Comparison of ENCODE assay signal across 10 mouse cellular contexts in genomic region chr11:96093361-96093760, GRCm38 (mm10). TPM values are rescaled to one million over a fixed set of nuclear protein-coding genes. Genes with fewer than 3 reads are reported as not detected.
DNase-seq lines count a peak whose midpoint lies in the region; ATAC-seq and TF ChIP-seq lines count a peak whose summit lies in the region.
"Had no signal": no experiment of that assay in that cellular context is flagged by ENCODE, and none has a peak within 500 bp of the region (broad histone marks: within the 10 kb centered on the region; RNA-seq: fewer than 3 reads in every experiment).

No protein-coding gene starts in this region.

- WGBS in heart, adult 2 months: 13% methylated on average over 3 of the region's 3 CpGs
- WGBS in hindbrain, postnatal 0 days: 7% methylated on average over 3 of the region's 3 CpGs
- 6% methylated on average over 3 of the region's 3 CpGs for WGBS in lung, postnatal 0 days

- TF ChIP-seq CTCF in heart, adult 2 months (IDR thresholded peaks at IDR 0.05): peak; percentile 90
- TF ChIP-seq CTCF in hindbrain, postnatal 0 days (IDR thresholded peaks at IDR 0.05; ENCODE audit: low read depth): peak; percentile 89
- peak; percentile 97 for TF ChIP-seq CTCF in lung, postnatal 0 days (IDR thresholded peaks at IDR 0.05)

- peaks cover 2% of the 10 kb centered on the region for H3K4me1 ChIP-seq in heart, adult 2 months (ENCODE audit: control insufficient read depth, insufficient read depth, low read length)
- no peaks in the 10 kb centered on the region for H3K4me1 ChIP-seq in hindbrain, postnatal 0 days (ENCODE audit: insufficient read depth, low read length)
- no peaks in the 10 kb centered on the region for H3K4me1 ChIP-seq in lung, postnatal 0 days (ENCODE audit: insufficient read depth, low read depth, low read length)
- H3K4me1 ChIP-seq: embryonic facial prominence, embryonic 13.5 days; liver, embryonic 15.5 days had no signal

- no peaks in the 10 kb centered on the region for H3K27me3 ChIP-seq in heart, adult 2 months (ENCODE audit: control insufficient read depth, insufficient read depth, low read length)
- H3K27me3 ChIP-seq in hindbrain, postnatal 0 days (ENCODE audit: insufficient read depth, low read length): no peaks in the 10 kb centered on the region
- H3K27me3 ChIP-seq in lung, postnatal 0 days (replicated peaks; ENCODE audit: insufficient read depth, low read length): no peaks in the 10 kb centered on the region

- H3K27ac ChIP-seq in heart, adult 2 months: peak overlapping the region; percentile 63
- no peak overlapping the region for H3K27ac ChIP-seq in hindbrain, postnatal 0 days
- no peak overlapping the region for H3K27ac ChIP-seq in lung, postnatal 0 days (ENCODE audit: low read length)
- H3K27ac ChIP-seq: embryonic facial prominence, embryonic 13.5 days; liver, embryonic 15.5 days had no signal

- H3K36me3 ChIP-seq in heart, adult 2 months (ENCODE audit: control insufficient read depth, insufficient read depth, low read length): no peaks in the 10 kb centered on the region
- no peaks in the 10 kb centered on the region for H3K36me3 ChIP-seq in hindbrain, postnatal 0 days (ENCODE audit: insufficient read depth, low read length)
- H3K36me3 ChIP-seq in lung, postnatal 0 days (ENCODE audit: insufficient read depth, low read length): no peaks in the 10 kb centered on the region
- H3K36me3 ChIP-seq: embryonic facial prominence, embryonic 13.5 days; liver, embryonic 15.5 days had no signal

- H3K4me2 ChIP-seq in hindbrain, postnatal 0 days (ENCODE audit: low read depth, low read length): no peak overlapping the region
- H3K4me2 ChIP-seq in lung, postnatal 0 days (replicated peaks; ENCODE audit: low read depth, low read length): no peak overlapping the region
- H3K4me2 ChIP-seq: embryonic facial prominence, embryonic 13.5 days; liver, embryonic 15.5 days had no signal

- intact Hi-C loops in heart, adult 2 months (cut with DNase I): loop anchor here (1.0 to 5.0 kb wide), 3 partner anchors 34 to 216 kb away; no protein-coding TSS in a partner anchor

- H3K79me2 ChIP-seq in heart, adult 2 months (replicated peaks; ENCODE audit: control insufficient read depth, insufficient read depth, low read length): no peaks in the 10 kb centered on the region

- H3K9me3 ChIP-seq in hindbrain, postnatal 0 days (ENCODE audit: low read length): no peaks in the 10 kb centered on the region
- no peaks in the 10 kb centered on the region for H3K9me3 ChIP-seq in lung, postnatal 0 days (ENCODE audit: low read length)
- H3K9me3 ChIP-seq: embryonic facial prominence, embryonic 13.5 days; liver, embryonic 15.5 days had no signal

- DNase-seq in heart, adult 2 months: peak; percentile 33 to 51
- DNase-seq in heart, adult 11 months: no peak
- DNase-seq in 3T3-L1 (ENCODE audit: low read depth, low spot score) (peak; percentile 77), MN1 (ENCODE audit: low spot score) (peak; percentile 41)
- DNase-seq in embryo, embryonic 11.5 days (ENCODE audit: low read depth, low spot score): peak; percentile 44
- DNase-seq in hindbrain, postnatal 0 days (ENCODE audit: low spot score): peak; percentile 43
- peak; percentile 68 for DNase-seq in lung, postnatal 0 days (ENCODE audit: low spot score)
- peak; percentile 65 for DNase-seq in testis, postnatal 10 days (ENCODE audit: low spot score)

- ATAC-seq in hindbrain, postnatal 0 days: no peak
- no peak for ATAC-seq in lung, postnatal 0 days

- H3K9ac ChIP-seq in heart, adult 2 months (ENCODE audit: low read depth, low read length): no peak overlapping the region
- no peak overlapping the region for H3K9ac ChIP-seq in hindbrain, postnatal 0 days (replicated peaks; ENCODE audit: low read length)
- no peak overlapping the region for H3K9ac ChIP-seq in lung, postnatal 0 days (replicated peaks; ENCODE audit: low read depth)
- H3K9ac ChIP-seq: embryonic facial prominence, embryonic 13.5 days; liver, embryonic 15.5 days had no signal

- peak; percentile 50; the same call in 1 of the 2 replicates for TF ChIP-seq EP300 in heart, adult 2 months (IDR thresholded peaks at IDR 0.05; ENCODE audit: insufficient read depth, low read depth, low read length)
- TF ChIP-seq EP300 in lung, postnatal 0 days (IDR thresholded peaks at IDR 0.05): no peak

- H3K4me3 ChIP-seq in heart, adult 2 months: no peak overlapping the region
- no peak overlapping the region for H3K4me3 ChIP-seq in hindbrain, postnatal 0 days (ENCODE audit: low read length)
- no peak overlapping the region for H3K4me3 ChIP-seq in lung, postnatal 0 days (ENCODE audit: low read depth, low read length)
- H3K4me3 ChIP-seq: embryonic facial prominence, embryonic 13.5 days; liver, embryonic 15.5 days had no signal

- TF ChIP-seq POLR2A in heart, adult 2 months (IDR thresholded peaks at IDR 0.05; ENCODE audit: insufficient read depth, low read depth, low read length): no peak

RNA-seq across cellular contexts. Expression of gene Atp5g1, which starts 17.9 kb away (rescaled TPM):
- 1,000 to 10,000 TPM; 3,096 to 3,522 TPM for total RNA-seq in heart, adult 2 months (2021)
- polyA plus RNA-seq in heart, adult 2 months (2012; rRNA removed): 5,903 and 6,025 TPM in 2 replicates
- total RNA-seq in hindbrain, postnatal 0 days (2014; rRNA removed): 703 and 894 TPM in 2 replicates
- 1,232 and 1,324 TPM in 2 replicates for polyA plus RNA-seq in hindbrain, postnatal 0 days (2015; fragmentation: Nextera tagmentation; extraction: Ambion mirVana)
- polyA plus RNA-seq in lung, postnatal 0 days (2015; fragmentation: Nextera tagmentation; extraction: Ambion mirVana): 324 and 382 TPM in 2 replicates

RNA-seq across cellular contexts. Expression of gene Calcoco2, which starts 18.4 kb away (rescaled TPM):
- not detected for total RNA-seq in heart, adult 2 months (2021)
- not detected in 2 replicates for polyA plus RNA-seq in heart, adult 2 months (2012; rRNA removed)
- total RNA-seq in hindbrain, postnatal 0 days (2014; rRNA removed): not detected in 2 replicates
- 0.19 TPM in 2 replicates for polyA plus RNA-seq in hindbrain, postnatal 0 days (2015; fragmentation: Nextera tagmentation; extraction: Ambion mirVana)
- 0.74 and 0.98 TPM in 2 replicates for polyA plus RNA-seq in lung, postnatal 0 days (2015; fragmentation: Nextera tagmentation; extraction: Ambion mirVana)
- polyA plus RNA-seq: embryonic facial prominence, embryonic 13.5 days; liver, embryonic 15.5 days had no signal

RNA-seq across cellular contexts. Expression of gene Ube2z, which starts 28.2 kb away (rescaled TPM):
- 10 to 100 TPM; 29.5 to 29.7 TPM for total RNA-seq in heart, adult 2 months (2021)
- 22.9 and 41.1 TPM in 2 replicates for polyA plus RNA-seq in heart, adult 2 months (2012; rRNA removed)
- total RNA-seq in hindbrain, postnatal 0 days (2014; rRNA removed): 48.2 and 50.1 TPM in 2 replicates
- polyA plus RNA-seq in hindbrain, postnatal 0 days (2015; fragmentation: Nextera tagmentation; extraction: Ambion mirVana): 30.3 and 32.9 TPM in 2 replicates
- 29.6 and 31.6 TPM in 2 replicates for polyA plus RNA-seq in lung, postnatal 0 days (2015; fragmentation: Nextera tagmentation; extraction: Ambion mirVana)

RNA-seq across cellular contexts. Expression of gene Ttll6, which starts 40.2 kb away (rescaled TPM):
- total RNA-seq in heart, adult 2 months (2021): not detected
- 0.06 and 0.18 TPM in 2 replicates for polyA plus RNA-seq in heart, adult 2 months (2012; rRNA removed)
- 0.43 and 0.52 TPM in 2 replicates for total RNA-seq in hindbrain, postnatal 0 days (2014; rRNA removed)
- 0.23 and 0.43 TPM in 2 replicates for polyA plus RNA-seq in hindbrain, postnatal 0 days (2015; fragmentation: Nextera tagmentation; extraction: Ambion mirVana)
- 0.99 and 1.3 TPM in 2 replicates for polyA plus RNA-seq in lung, postnatal 0 days (2015; fragmentation: Nextera tagmentation; extraction: Ambion mirVana)
- polyA plus RNA-seq: liver, embryonic 15.5 days had no signal

RNA-seq across cellular contexts. Expression of gene Snf8, which starts 58.7 kb away (rescaled TPM):
- 10 to 100 TPM; 44.9 to 49.1 TPM for total RNA-seq in heart, adult 2 months (2021)
- polyA plus RNA-seq in heart, adult 2 months (2012; rRNA removed): 18.8 and 23.0 TPM in 2 replicates
- 18.6 and 21.4 TPM in 2 replicates for total RNA-seq in hindbrain, postnatal 0 days (2014; rRNA removed)
- polyA plus RNA-seq in hindbrain, postnatal 0 days (2015; fragmentation: Nextera tagmentation; extraction: Ambion mirVana): 114 and 115 TPM in 2 replicates
- polyA plus RNA-seq in lung, postnatal 0 days (2015; fragmentation: Nextera tagmentation; extraction: Ambion mirVana): 72.9 and 77.9 TPM in 2 replicates
